Mouse (Mus musculus) lung, postnatal 0 days (tissue): Measurements from ENCODE around the gene Ppp2r1b. TPM values are rescaled to one million over a fixed set of nuclear protein-coding genes. Genes with fewer than 3 reads are reported as not detected.

Experiments
- ATAC-seq: fragments of 200-750 bp; cut with Nextera tagmentation; 2 replicates; pipeline ENCODE4 v1.8.0; 2017; ENCODE audit warnings: moderate library complexity
- DNase-seq: peaks from one replicate; pipeline ENCODE4 v3.0.0-alpha.2; 2016; ENCODE audit warnings: low spot score
- H3K27ac ChIP-seq: fragments of 300-500 bp; sonication (generic); 2 replicates; pipeline ENCODE4 v1.5.1; 2014; ENCODE audit warnings: antibody characterized with exemption, mild to moderate bottlenecking, low read length, mixed read lengths
- H3K27me3 ChIP-seq: fragments of 300-500 bp; sonication (generic); replicated peaks from 2 replicates; pipeline ENCODE4 v1.6.1; 2014; ENCODE audit warnings: low read length, mixed read lengths; ENCODE audit not compliant: insufficient read depth
- H3K36me3 ChIP-seq: fragments of 300-500 bp; sonication (generic); 2 replicates; pipeline ENCODE4 v1.6.1; 2014; ENCODE audit warnings: low read length, mixed read lengths; ENCODE audit not compliant: insufficient read depth
- H3K4me1 ChIP-seq: fragments of 300-500 bp; sonication (generic); 2 replicates; pipeline ENCODE4 v1.6.1; 2014; ENCODE audit warnings: antibody characterized with exemption, low read depth, low read length, mixed read lengths; ENCODE audit not compliant: insufficient read depth
- H3K4me2 ChIP-seq: fragments of 300-500 bp; sonication (generic); replicated peaks from 2 replicates; pipeline ENCODE4 v1.6.1; 2014; ENCODE audit warnings: low read depth, mild to moderate bottlenecking, low read length, moderate library complexity, mixed read lengths
- H3K4me3 ChIP-seq: fragments of 300-500 bp; sonication (generic); 2 replicates; pipeline ENCODE4 v1.5.1; 2014; ENCODE audit warnings: low read depth, low read length
- H3K9ac ChIP-seq: fragments of 300-500 bp; sonication (generic); replicated peaks from 2 replicates; pipeline ENCODE4 v1.6.1; 2014; ENCODE audit warnings: low read depth, mild to moderate bottlenecking
- H3K9me3 ChIP-seq: fragments of 300-500 bp; sonication (generic); 2 replicates; pipeline ENCODE4 v1.6.1; 2016; ENCODE audit warnings: low read length, mixed read lengths
- CTCF ChIP-seq: IDR thresholded peaks from 2 replicates; pipeline ENCODE4 v1.5.1; 2016; ENCODE audit warnings: antibody characterized with exemption, mild to moderate bottlenecking
- EP300 ChIP-seq: IDR thresholded peaks from 2 replicates; pipeline ENCODE4 v1.6.1; 2016; ENCODE audit warnings: antibody characterized with exemption, mild to moderate bottlenecking, control low read depth
- WGBS: fragments of 180-500 bp; shearing (Covaris S2); extraction: QIAGEN DNeasy Blood & Tissue Kit; methylation state at CpG from one replicate; pipeline ENCODE4 v1.1.7; 2014; 5-methylcytosine and 5-hydroxymethylcytosine counted together
- polyA plus RNA-seq: library from polyadenylated mRNA; unstranded; fragments of >200 nt; fragmentation: Nextera tagmentation; extraction: Ambion mirVana; gene quantifications from 2 replicates; pipeline ENCODE4 v1.2.1, GENCODE M21; 2015

Gene Ppp2r1b
- polyA plus RNA-seq, 1 experiment from 2014 or later, result 28.4 TPM

DNA sequence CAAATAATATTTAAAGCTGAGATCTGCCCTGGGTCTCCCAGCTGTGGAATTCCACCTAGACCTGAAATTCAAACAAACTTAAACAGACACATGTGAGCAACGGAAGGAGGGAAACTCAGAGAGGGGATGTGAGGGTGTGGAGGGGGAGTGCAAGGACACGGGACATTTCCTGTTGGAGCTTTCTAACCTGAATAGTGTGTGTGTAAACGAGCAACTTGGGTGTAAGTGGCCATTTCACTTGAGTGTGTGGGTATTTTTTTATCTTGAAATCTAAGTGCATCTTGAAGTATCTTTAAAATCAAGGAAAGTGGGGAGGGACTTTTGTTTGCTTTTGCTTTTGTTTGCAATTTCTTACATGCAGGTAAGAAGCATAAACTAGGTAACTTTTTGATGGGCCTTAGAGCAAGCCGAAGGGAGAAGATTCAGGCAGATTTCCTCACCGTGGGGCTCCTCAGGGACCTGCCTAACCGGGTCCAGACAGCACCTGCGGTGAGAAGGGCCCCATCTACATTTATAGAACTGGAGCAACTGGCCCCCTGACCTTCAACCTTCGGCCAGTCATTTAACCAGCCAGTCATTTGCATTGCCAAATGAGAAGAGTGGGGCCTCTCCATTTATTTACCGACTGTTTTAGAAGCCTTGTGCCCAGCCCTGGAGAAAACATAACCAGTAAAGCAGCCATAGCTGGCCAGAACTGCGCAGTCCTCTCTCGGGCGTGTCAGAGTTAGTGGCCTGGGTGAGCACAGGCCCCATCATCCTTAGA lies 2.7 kb downstream of the Ppp2r1b start:
- no peaks in the 10 kb centered on the region for H3K36me3 ChIP-seq
- TF ChIP-seq CTCF (no peak), EP300 (peak; percentile 21; the same call in 1 of the 2 replicates)
- H3K27me3 ChIP-seq, result no peaks in the 10 kb centered on the region
- ATAC-seq (peak; percentile 65), DNase-seq (peak; percentile 66)
- WGBS, result 37% methylated on average over 12 of the region's 12 CpGs
- H3K4me2 ChIP-seq, result no peak overlapping the region
- H3K4me3 ChIP-seq, result no peak overlapping the region
- H3K9me3 ChIP-seq, result no peaks in the 10 kb centered on the region
- H3K9ac ChIP-seq, result no peak overlapping the region
- 0 out of 2 replicates have a peak overlapping the region, but pooled peaks have one; percentile 5 for H3K27ac ChIP-seq
- H3K4me1 ChIP-seq, result peaks cover 10% of the 10 kb centered on the region; the same call in 1 of the 2 replicates

DNA sequence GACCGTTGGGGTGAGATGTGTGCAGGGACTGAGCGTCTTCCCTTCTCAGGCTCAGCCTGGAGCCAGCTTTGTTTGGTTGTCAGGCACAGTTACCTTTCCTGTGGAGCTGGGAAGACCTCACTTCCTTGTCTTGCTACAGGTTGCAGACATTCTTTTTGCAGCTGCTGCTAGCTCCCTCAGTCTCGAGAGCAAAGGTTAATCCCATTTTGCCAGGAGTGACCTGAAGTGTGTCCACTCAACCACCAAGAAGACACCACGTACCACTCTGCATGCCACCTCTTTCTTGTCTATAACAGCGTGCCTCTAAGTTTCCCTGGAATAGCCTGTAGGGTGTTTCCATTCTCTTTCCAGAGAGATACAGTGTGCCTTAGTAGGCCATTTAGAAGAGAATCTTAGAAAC lies 3.7 kb downstream of the Ppp2r1b start:
- no peak overlapping the region for H3K27ac ChIP-seq
- H3K36me3 ChIP-seq, result no peaks in the 10 kb centered on the region
- ATAC-seq (no peak), DNase-seq (no peak)
- peaks cover 11% of the 10 kb centered on the region; the same call in 1 of the 2 replicates for H3K4me1 ChIP-seq
- TF ChIP-seq EP300 (no peak), CTCF (no peak)
- 58% methylated on average over 5 of the region's 5 CpGs for WGBS
- H3K27me3 ChIP-seq, result no peaks in the 10 kb centered on the region
- H3K4me2 ChIP-seq, result no peak overlapping the region
- H3K9ac ChIP-seq, result no peak overlapping the region
- H3K4me3 ChIP-seq, result no peak overlapping the region
- no peaks in the 10 kb centered on the region for H3K9me3 ChIP-seq

DNA sequence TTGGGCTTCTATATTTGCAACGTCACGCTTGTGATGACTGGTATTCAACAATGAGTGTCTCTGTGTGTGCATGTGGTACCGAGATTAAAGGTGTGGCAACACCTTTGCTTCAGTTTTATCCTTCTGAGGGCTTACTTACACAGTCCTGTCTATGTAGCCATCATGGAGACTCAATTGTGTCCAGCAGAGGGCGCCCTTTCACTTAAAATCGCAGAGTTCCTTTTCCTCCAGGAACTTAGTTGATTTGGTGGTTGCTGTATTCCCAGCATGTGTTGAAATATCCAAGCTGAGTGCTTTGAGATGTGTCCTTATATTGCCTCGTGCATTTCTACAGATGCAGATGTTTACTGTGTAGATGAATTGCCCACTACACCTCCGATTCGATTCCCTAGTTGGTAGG lies 4.1 kb downstream of the Ppp2r1b start:
- TF ChIP-seq EP300 (peak; percentile 46), CTCF (peak; percentile 94)
- Histone ChIP-seq H3K4me3 (no peak overlapping the region), H3K27ac (no peak overlapping the region), H3K4me2 (no peak overlapping the region; the same call in 1 of the 2 replicates), H3K9me3 (no peaks in the 10 kb centered on the region), H3K27me3 (no peaks in the 10 kb centered on the region), H3K9ac (no peak overlapping the region), H3K36me3 (no peaks in the 10 kb centered on the region), H3K4me1 (peaks cover 11% of the 10 kb centered on the region; the same call in 1 of the 2 replicates)
- ATAC-seq (peak; percentile 82), DNase-seq (peak; percentile 95)
- 14% methylated on average over 8 of the region's 8 CpGs for WGBS

DNA sequence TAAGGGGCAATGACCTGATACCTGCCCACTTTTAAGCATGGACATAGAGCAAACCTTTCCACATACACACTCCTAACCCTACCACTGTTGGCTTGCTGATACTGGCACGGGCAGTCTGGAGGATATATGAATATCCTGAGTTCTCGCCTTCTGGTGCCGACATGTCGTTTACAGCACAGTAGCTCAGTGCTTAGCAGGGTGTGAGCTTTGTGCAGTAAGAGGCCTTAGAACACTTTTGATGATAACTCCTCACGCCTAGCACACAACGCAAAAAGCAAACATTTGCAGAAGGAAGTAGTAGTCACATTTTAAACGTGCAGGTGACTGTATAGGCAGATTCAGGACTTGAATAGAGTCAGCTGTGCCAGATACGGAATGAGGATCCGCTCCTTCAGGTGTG lies 4.7 kb downstream of the Ppp2r1b start:
- no peak for ATAC-seq
- TF ChIP-seq EP300, result no peak
- no peak for TF ChIP-seq CTCF
- DNase-seq, result peak; percentile 17
- no peaks in the 10 kb centered on the region for H3K9me3 ChIP-seq
- no peak overlapping the region for H3K27ac ChIP-seq
- H3K27me3 ChIP-seq, result no peaks in the 10 kb centered on the region
- no peaks in the 10 kb centered on the region for H3K36me3 ChIP-seq
- H3K4me2 ChIP-seq, result peak overlapping the region; percentile 14; the same call in 1 of the 2 replicates
- no peak overlapping the region for H3K9ac ChIP-seq
- no peak overlapping the region for H3K4me3 ChIP-seq
- WGBS, result 38% methylated on average over 9 of the region's 9 CpGs
- H3K4me1 ChIP-seq, result peaks cover 11% of the 10 kb centered on the region; the same call in 1 of the 2 replicates

DNA sequence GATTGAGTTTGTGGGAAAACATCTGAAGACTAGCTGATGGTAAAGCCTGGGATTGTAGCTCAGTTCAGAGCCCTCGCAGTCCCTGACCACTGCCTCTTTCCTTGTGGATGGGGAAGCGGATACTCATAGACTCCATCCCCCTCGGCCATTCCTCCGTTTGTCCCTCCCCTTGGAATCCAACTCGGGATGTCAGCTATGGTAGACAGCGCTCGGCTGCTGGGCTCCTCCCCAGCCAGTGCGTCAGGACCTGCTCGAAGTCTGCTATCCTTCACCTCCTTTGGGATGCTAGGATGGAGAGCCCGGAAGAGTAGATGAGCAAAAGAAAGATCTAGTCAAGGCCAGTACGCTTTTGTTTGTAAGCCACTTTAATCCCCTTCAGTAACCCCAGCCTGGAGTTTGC lies 5.2 kb downstream of the Ppp2r1b start:
- TF ChIP-seq CTCF (no peak), EP300 (no peak)
- Histone ChIP-seq H3K27me3 (no peaks in the 10 kb centered on the region), H3K9ac (no peak overlapping the region), H3K4me1 (peaks cover 11% of the 10 kb centered on the region; the same call in 1 of the 2 replicates), H3K9me3 (no peaks in the 10 kb centered on the region), H3K4me3 (no peak overlapping the region), H3K36me3 (no peaks in the 10 kb centered on the region), H3K27ac (no peak overlapping the region), H3K4me2 (peak overlapping the region; percentile 14; the same call in 1 of the 2 replicates)
- 21% methylated on average over 11 of the region's 11 CpGs for whole genome bisulfite sequencing
- DNase-seq, result peak; percentile 33
- ATAC-seq, result no peak

DNA sequence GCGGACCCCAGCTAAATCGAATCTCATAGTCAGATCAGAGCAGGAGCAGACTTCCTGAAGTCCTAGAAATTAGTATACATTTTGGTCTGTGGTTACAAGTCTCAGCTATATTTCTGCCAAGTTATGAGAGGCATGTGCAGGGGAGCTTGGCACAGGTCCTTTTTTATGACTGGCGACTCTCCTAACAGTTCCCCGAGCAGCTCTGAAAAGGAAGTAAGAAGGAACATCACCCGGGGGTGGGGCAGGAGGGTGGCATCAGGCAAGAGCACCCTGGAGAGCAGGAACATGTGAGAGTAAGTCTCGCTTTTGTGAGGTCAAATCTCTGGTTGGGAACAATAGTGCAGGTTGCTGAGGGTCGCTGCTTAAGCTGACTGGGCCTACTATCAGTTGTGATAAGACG lies 5.6 kb downstream of the Ppp2r1b start:
- DNase-seq (peak; percentile 37), ATAC-seq (no peak)
- Histone ChIP-seq H3K9me3 (no peaks in the 10 kb centered on the region), H3K27me3 (no peaks in the 10 kb centered on the region), H3K4me3 (no peak overlapping the region), H3K4me2 (peak overlapping the region; percentile 14; the same call in 1 of the 2 replicates), H3K9ac (no peak overlapping the region), H3K27ac (no peak overlapping the region), H3K4me1 (peaks cover 11% of the 10 kb centered on the region; the same call in 1 of the 2 replicates), H3K36me3 (no peaks in the 10 kb centered on the region)
- TF ChIP-seq CTCF (no peak), EP300 (no peak)
- WGBS, result 26% methylated on average over 8 of the region's 8 CpGs
